In genomic region chr17:12268538-12268937, GRCm38 (mm10) we compare ENCODE assay signal across 14 mouse cellular contexts. TPM values are rescaled to one million over a fixed set of nuclear protein-coding genes. Genes with fewer than 3 reads are reported as not detected.
DNase-seq lines count a peak whose midpoint lies in the region; ATAC-seq and TF ChIP-seq lines count a peak whose summit lies in the region.
"Had no signal": no experiment of that assay in that cellular context is flagged by ENCODE, and none has a peak within 500 bp of the region (broad histone marks: within the 10 kb centered on the region; RNA-seq: fewer than 3 reads in every experiment).

No protein-coding gene starts in this region.

- no peaks in the 10 kb centered on the region for H3K27me3 ChIP-seq in embryonic facial prominence, embryonic 14.5 days (replicated peaks; ENCODE audit: control insufficient read depth, insufficient read depth, low read length)
- no peaks in the 10 kb centered on the region for H3K27me3 ChIP-seq in embryonic facial prominence, embryonic 10.5 days (replicated peaks; ENCODE audit: low read depth, poor library complexity, severe bottlenecking)
- no peaks in the 10 kb centered on the region for H3K27me3 ChIP-seq in limb, embryonic 14.5 days (ENCODE audit: control insufficient read depth, insufficient read depth, low read length)
- no peaks in the 10 kb centered on the region for H3K27me3 ChIP-seq in limb, embryonic 10.5 days (ENCODE audit: low read depth, poor library complexity, severe bottlenecking)
- H3K27me3 ChIP-seq: liver, embryonic 12.5 days had no signal

- H3K36me3 ChIP-seq in embryonic facial prominence, embryonic 14.5 days (ENCODE audit: control insufficient read depth, insufficient read depth, low read length), result peaks cover 31% of the 10 kb centered on the region
- peaks cover 51% of the 10 kb centered on the region for H3K36me3 ChIP-seq in embryonic facial prominence, embryonic 10.5 days (replicated peaks)
- H3K36me3 ChIP-seq in limb, embryonic 14.5 days (ENCODE audit: control insufficient read depth, insufficient read depth, low read length), result peaks cover 23% of the 10 kb centered on the region
- H3K36me3 ChIP-seq in limb, embryonic 10.5 days, result peaks cover 54% of the 10 kb centered on the region

- DNase-seq in embryonic facial prominence, embryonic 14.5 days (ENCODE audit: low spot score), result no peak
- no peak for DNase-seq in embryonic facial prominence, embryonic 10.5 days (ENCODE audit: low spot score)
- peak; percentile 15 to 36 for DNase-seq in heart, postnatal 10 days
- no peak for DNase-seq in heart, postnatal 25 days (ENCODE audit: low spot score)
- DNase-seq in limb, embryonic 14.5 days (ENCODE audit: low spot score), result peak; percentile 28
- DNase-seq in limb, embryonic 10.5 days (ENCODE audit: low spot score), result no peak
- DNase-seq in gastrocnemius, postnatal 25 days, result peak; percentile 48
- DNase-seq: cerebellum, adult 11-12 months; midbrain, embryonic 14.5 days; right cerebral cortex, postnatal 25 days had no signal

- H3K4me3 ChIP-seq in embryonic facial prominence, embryonic 14.5 days (ENCODE audit: low read depth, low read length), result no peak overlapping the region
- no peak overlapping the region for H3K4me3 ChIP-seq in embryonic facial prominence, embryonic 10.5 days
- no peak overlapping the region for H3K4me3 ChIP-seq in limb, embryonic 14.5 days (replicated peaks; ENCODE audit: low read length)
- no peak overlapping the region for H3K4me3 ChIP-seq in limb, embryonic 10.5 days
- H3K4me3 ChIP-seq: liver, embryonic 12.5 days had no signal

- peaks cover 17% of the 10 kb centered on the region for H3K4me1 ChIP-seq in embryonic facial prominence, embryonic 14.5 days (ENCODE audit: control insufficient read depth, insufficient read depth, low read length)
- peaks cover 21% of the 10 kb centered on the region for H3K4me1 ChIP-seq in embryonic facial prominence, embryonic 10.5 days
- H3K4me1 ChIP-seq in limb, embryonic 14.5 days (ENCODE audit: control insufficient read depth, insufficient read depth, low read length), result peaks cover 23% of the 10 kb centered on the region
- H3K4me1 ChIP-seq in limb, embryonic 10.5 days, result peaks cover 28% of the 10 kb centered on the region

- H3K9me3 ChIP-seq in embryonic facial prominence, embryonic 14.5 days (ENCODE audit: control insufficient read depth, low read length), result no peaks in the 10 kb centered on the region
- no peaks in the 10 kb centered on the region for H3K9me3 ChIP-seq in embryonic facial prominence, embryonic 10.5 days
- no peaks in the 10 kb centered on the region for H3K9me3 ChIP-seq in limb, embryonic 14.5 days (ENCODE audit: control insufficient read depth, low read length)
- H3K9me3 ChIP-seq in limb, embryonic 10.5 days (replicated peaks), result no peaks in the 10 kb centered on the region
- H3K9me3 ChIP-seq: G1E; liver, embryonic 12.5 days had no signal

- no peak overlapping the region for H3K27ac ChIP-seq in embryonic facial prominence, embryonic 14.5 days (replicated peaks; ENCODE audit: low read depth, low read length)
- H3K27ac ChIP-seq in embryonic facial prominence, embryonic 10.5 days (replicated peaks), result no peak overlapping the region
- H3K27ac ChIP-seq in limb, embryonic 14.5 days (replicated peaks; ENCODE audit: low read depth, low read length), result 0 out of 2 replicates have a peak overlapping the region, but pooled peaks have one; percentile 6
- no peak overlapping the region for H3K27ac ChIP-seq in limb, embryonic 10.5 days
- H3K27ac ChIP-seq: liver, embryonic 12.5 days had no signal

- WGBS in embryonic facial prominence, embryonic 14.5 days, result 80% methylated on average over 10 of the region's 10 CpGs
- 92% methylated on average over 10 of the region's 10 CpGs for WGBS in embryonic facial prominence, embryonic 10.5 days
- WGBS in limb, embryonic 14.5 days, result 81% methylated on average over 10 of the region's 10 CpGs
- 92% methylated on average over 10 of the region's 10 CpGs for WGBS in limb, embryonic 10.5 days

- peak; percentile 37; the same call in 1 of the 2 replicates for ATAC-seq in embryonic facial prominence, embryonic 14.5 days (ENCODE audit: low read depth)
- ATAC-seq in limb, embryonic 14.5 days (ENCODE audit: low FRiP score, low read depth), result no peak
- ATAC-seq in megakaryocyte-erythroid progenitor cell, adult 5-6 weeks (replicated peaks; ENCODE audit: low FRiP score, low TSS enrichment, poor library complexity, severe bottlenecking), result no peak
- ATAC-seq: liver, embryonic 12.5 days; lung, postnatal 0 days had no signal

- H3K4me2 ChIP-seq in embryonic facial prominence, embryonic 14.5 days (ENCODE audit: low read depth, low read length), result no peak overlapping the region
- no peak overlapping the region for H3K4me2 ChIP-seq in limb, embryonic 14.5 days (replicated peaks; ENCODE audit: low read depth, low read length, severe bottlenecking)
- H3K4me2 ChIP-seq: liver, embryonic 12.5 days had no signal

- no peak for TF ChIP-seq POLR2A in limb, embryonic 14.5 days (IDR thresholded peaks at IDR 0.05; ENCODE audit: borderline replicate concordance, extremely low read depth, insufficient read depth, insufficient read length)

- no peak overlapping the region for H3K9ac ChIP-seq in embryonic facial prominence, embryonic 14.5 days (ENCODE audit: low read depth, low read length)
- H3K9ac ChIP-seq in limb, embryonic 14.5 days (ENCODE audit: low read depth, low read length, severe bottlenecking), result no peak overlapping the region
- H3K9ac ChIP-seq: liver, embryonic 12.5 days had no signal

- intact Hi-C loops in heart, postnatal 10 days (cut with DNase I), result loop anchor here (5.0 kb wide), 1 partner anchor 49 kb away; the partner anchor contains the start of gene Map3k4
- intact Hi-C loops in heart, postnatal 25 days (cut with DNase I), result loop anchor here (1.0 kb wide), 1 partner anchor 104 kb away; no protein-coding TSS in a partner anchor

RNA-seq across cellular contexts. Expression of gene Map3k4, which starts 50.1 kb away (rescaled TPM):
- 29.5 and 34.2 TPM in 2 replicates for polyA plus RNA-seq in embryonic facial prominence, embryonic 14.5 days (2014; fragmentation: Nextera tagmentation; extraction: Ambion mirVana)
- 49.1 and 51.4 TPM in 2 replicates for polyA plus RNA-seq in embryonic facial prominence, embryonic 10.5 days (2016; fragmentation: Nextera tagmentation; extraction: Ambion mirVana)
- total RNA-seq in heart, postnatal 10 days (2021), result 10 to 100 TPM; 35.6 to 39.4 TPM
- 10 to 100 TPM; 42.9 to 46.3 TPM for total RNA-seq in heart, postnatal 25 days (2021)
- polyA plus RNA-seq in limb, embryonic 14.5 days (2012; rRNA removed), result 28.6 and 28.9 TPM in 2 replicates
- polyA plus RNA-seq in limb, embryonic 14.5 days (2014; fragmentation: Nextera tagmentation; extraction: Ambion mirVana), result 36.4 and 38.8 TPM in 2 replicates
- polyA plus RNA-seq in limb, embryonic 10.5 days (2016; fragmentation: Nextera tagmentation; extraction: Ambion mirVana), result 47.8 and 49.9 TPM in 2 replicates
- total RNA-seq in gastrocnemius, postnatal 25 days (2021), result 10 to 100 TPM; 25.5 to 25.7 TPM
- total RNA-seq in megakaryocyte-erythroid progenitor cell, adult 5-6 weeks (2014; fragmentation: Nextera tagmentation), result 18.8 and 19.9 TPM in 2 replicates
- 18.2 and 20.2 TPM in 2 replicates for total RNA-seq in megakaryocyte-erythroid progenitor cell, adult 5-6 weeks (2017)

Comparison
In these comparisons a context has a peak if more than half of its experiments do, and no peak if none do; other contexts are left out.
1. DNase-seq: peak in heart, postnatal 10 days (2 of 2), limb, embryonic 14.5 days (single experiment) and gastrocnemius, postnatal 25 days (single experiment); none in embryonic facial prominence, embryonic 14.5 days (single experiment), embryonic facial prominence, embryonic 10.5 days (single experiment), heart, postnatal 25 days (single experiment) and limb, embryonic 10.5 days (single experiment).